Comparison of ENCODE assay signal across 9 mouse cellular contexts in genomic region chr5:59996698-59997097, GRCm38 (mm10).
A peak's percentile ranks its signal among the peaks of the same experiment; 100 is the strongest.
DNase-seq lines count a peak whose midpoint lies in the region; ATAC-seq and TF ChIP-seq lines count a peak whose summit lies in the region.
"Had no signal": no experiment of that assay in that cellular context is flagged by ENCODE, and none has a peak within 500 bp of the region (broad histone marks: within the 10 kb centered on the region; RNA-seq: fewer than 3 reads in every experiment).

No protein-coding gene starts in this region.

- no peak overlapping the region for H3K4me3 ChIP-seq in lung, embryonic 14.5 days (ENCODE audit: low read depth, low read length)
- no peak overlapping the region for H3K4me3 ChIP-seq in layer of hippocampus, adult 2 months
- H3K4me3 ChIP-seq in megakaryocyte, embryonic 14.5 days (replicated peaks): peak overlapping the region; percentile 59
- H3K4me3 ChIP-seq: embryonic facial prominence, embryonic 12.5 days; liver, embryonic 15.5 days had no signal

- TF ChIP-seq CTCF in lung, embryonic 14.5 days (IDR thresholded peaks at IDR 0.05; ENCODE audit: low read depth): peak; percentile 50
- TF ChIP-seq CTCF in layer of hippocampus, adult 2 months (conservative IDR thresholded peaks at IDR 0.05): peak; percentile 82

- H3K27me3 ChIP-seq in lung, embryonic 14.5 days (ENCODE audit: insufficient read depth, low read length): no peaks in the 10 kb centered on the region
- H3K27me3 ChIP-seq in megakaryocyte, embryonic 14.5 days (replicated peaks): no peaks in the 10 kb centered on the region
- H3K27me3 ChIP-seq: embryonic facial prominence, embryonic 12.5 days; liver, embryonic 15.5 days had no signal

- no peak overlapping the region for H3K9ac ChIP-seq in lung, embryonic 14.5 days
- H3K9ac ChIP-seq: embryonic facial prominence, embryonic 12.5 days; liver, embryonic 15.5 days had no signal

- H3K36me3 ChIP-seq in lung, embryonic 14.5 days (ENCODE audit: insufficient read depth): no peaks in the 10 kb centered on the region
- no peaks in the 10 kb centered on the region for H3K36me3 ChIP-seq in megakaryocyte, embryonic 14.5 days (replicated peaks; ENCODE audit: low read length)
- H3K36me3 ChIP-seq: embryonic facial prominence, embryonic 12.5 days; liver, embryonic 15.5 days had no signal

- H3K9me3 ChIP-seq in lung, embryonic 14.5 days (ENCODE audit: low read depth, low read length): no peaks in the 10 kb centered on the region
- H3K9me3 ChIP-seq in megakaryocyte, embryonic 14.5 days: no peaks in the 10 kb centered on the region
- H3K9me3 ChIP-seq: embryonic facial prominence, embryonic 12.5 days; liver, embryonic 15.5 days had no signal

- no peak overlapping the region for H3K27ac ChIP-seq in lung, embryonic 14.5 days (ENCODE audit: low read depth)
- H3K27ac ChIP-seq in layer of hippocampus, adult 2 months: no peak overlapping the region
- H3K27ac ChIP-seq: embryonic facial prominence, embryonic 12.5 days; liver, embryonic 15.5 days had no signal

- no peaks in the 10 kb centered on the region for H3K4me1 ChIP-seq in lung, embryonic 14.5 days (ENCODE audit: insufficient read depth)
- H3K4me1 ChIP-seq in megakaryocyte, embryonic 14.5 days: peaks cover 5% of the 10 kb centered on the region; the same call in 1 of the 2 replicates
- H3K4me1 ChIP-seq: embryonic facial prominence, embryonic 12.5 days; liver, embryonic 15.5 days had no signal

- ATAC-seq in lung, embryonic 14.5 days (ENCODE audit: insufficient read depth): no peak
- no peak for ATAC-seq in monocyte, adult 5-6 weeks (replicated peaks; ENCODE audit: insufficient number of reproducible peaks, low FRiP score, low TSS enrichment, poor library complexity, severe bottlenecking)

- 70% methylated on average over 3 of the region's 3 CpGs for WGBS in lung, embryonic 14.5 days

- peak; percentile 58 for DNase-seq in lung, embryonic 14.5 days
- DNase-seq in lung, postnatal 4 days: no peak
- DNase-seq in embryo, embryonic 10.5 days (ENCODE audit: low spot score): peak; percentile 42
- DNase-seq in layer of hippocampus, adult 2 months (ENCODE audit: low spot score in 2 of 2): peak; percentile 31 to 40
- no peak for DNase-seq in urinary bladder, postnatal 10 days (ENCODE audit: low spot score)

- H3K4me2 ChIP-seq in lung, embryonic 14.5 days: no peak overlapping the region
- H3K4me2 ChIP-seq: embryonic facial prominence, embryonic 12.5 days; liver, embryonic 15.5 days had no signal

Comparison
In these comparisons a context has a peak if more than half of its experiments do, and no peak if none do; other contexts are left out.
1. DNase-seq: peak in lung, embryonic 14.5 days (single experiment), embryo, embryonic 10.5 days (single experiment) and layer of hippocampus, adult 2 months (2 of 2); none in lung, postnatal 4 days (0 of 2) and urinary bladder, postnatal 10 days (single experiment).